Mouse (Mus musculus): ENCODE measurements around the gene Olfr303.

- TF ChIP-seq CTCF (IDR thresholded peaks at IDR 0.05; ENCODE audit: borderline replicate concordance, extremely low read depth, insufficient read depth, insufficient read length) (no peak), POLR2A (IDR thresholded peaks at IDR 0.05; ENCODE audit: borderline replicate concordance, extremely low read depth, insufficient read depth, insufficient read length, poor library complexity, severe bottlenecking) (no peak)
Observed at GRCm38 (mm10) chr7:86342881-86343565, 54.6 kb downstream of the Olfr303 start.

Data from brain, embryonic 14.5 days (tissue).